Mouse (Mus musculus): ENCODE data around the gene Metrn. TPM values are rescaled to one million over a fixed set of nuclear protein-coding genes. Genes with fewer than 3 reads are reported as not detected.
A peak's percentile ranks its signal among the peaks of the same experiment; 100 is the strongest.

Gene Metrn
- 29.6 and 35.1 TPM in 2 replicates for polyA plus RNA-seq (2011; ENCODE audit: insufficient read depth, insufficient read length, low read depth, missing spikeins)

- TF ChIP-seq POLR2A (IDR thresholded peaks at IDR 0.05; ENCODE audit: insufficient read depth, low read length) (peak; percentile 54), EP300 (IDR thresholded peaks at IDR 0.05; ENCODE audit: insufficient read depth, low read depth, low read length) (no peak)
- Histone ChIP-seq H3K9ac (ENCODE audit: low read depth, poor library complexity, severe bottlenecking) (peak within 1 kb of the TSS; percentile 81), H3K9me3 (replicated peaks; ENCODE audit: control insufficient read depth, insufficient read depth, low read length, poor library complexity, severe bottlenecking) (no peaks in the 10 kb centered on the region), H3K27ac (ENCODE audit: insufficient read depth, low read length) (peak within 1 kb of the TSS; percentile 23; the same call in 1 of the 2 replicates), H3K4me1 (ENCODE audit: control insufficient read depth, insufficient read depth, low read length) (peaks cover 4% of the 10 kb centered on the region), H3K36me3 (ENCODE audit: control insufficient read depth, insufficient read depth, low read length, poor library complexity, severe bottlenecking) (no peaks in the 10 kb centered on the region), H3K27me3 (ENCODE audit: control insufficient read depth, insufficient read depth, low read length, poor library complexity, severe bottlenecking) (no peaks in the 10 kb centered on the region), H3K4me3 (ENCODE audit: low read depth, low read length) (peak within 1 kb of the TSS; percentile 76)
Measured at GRCm38 (mm10) chr17:25796951-25797369, at the start of gene Metrn. TSS of gene Metrn (minus strand) at chr17:25797136.

GRCm38 (mm10) chr17:25844396-25844901 lies 47.5 kb upstream of the Metrn start, which contains the start of gene Rhot2:
TSS of gene Rhot2 (minus strand) at chr17:25844851.
- H3K27ac ChIP-seq (ENCODE audit: insufficient read depth, low read length) = no peak within 1 kb of the TSS
- H3K4me3 ChIP-seq (ENCODE audit: low read depth, low read length) = peak within 1 kb of the TSS; percentile 84
- no peaks in the 10 kb centered on the region for H3K27me3 ChIP-seq (ENCODE audit: control insufficient read depth, insufficient read depth, low read length, poor library complexity, severe bottlenecking)
- TF ChIP-seq POLR2A (IDR thresholded peaks at IDR 0.05; ENCODE audit: insufficient read depth, low read length) (no peak), CTCF (IDR thresholded peaks at IDR 0.05; ENCODE audit: low read depth, low read length) (no peak), EP300 (IDR thresholded peaks at IDR 0.05; ENCODE audit: insufficient read depth, low read depth, low read length) (no peak)
- no peaks in the 10 kb centered on the region for H3K4me1 ChIP-seq (ENCODE audit: control insufficient read depth, insufficient read depth, low read length)
- H3K36me3 ChIP-seq (ENCODE audit: control insufficient read depth, insufficient read depth, low read length, poor library complexity, severe bottlenecking) = peaks cover 17% of the 10 kb centered on the region
- H3K9ac ChIP-seq (ENCODE audit: low read depth, poor library complexity, severe bottlenecking) = peak within 1 kb of the TSS; percentile 88
- H3K9me3 ChIP-seq (replicated peaks; ENCODE audit: control insufficient read depth, insufficient read depth, low read length, poor library complexity, severe bottlenecking) = no peaks in the 10 kb centered on the region

- Histone ChIP-seq H3K4me1 (ENCODE audit: control insufficient read depth, insufficient read depth, low read length) (no peaks in the 10 kb centered on the region), H3K27me3 (ENCODE audit: control insufficient read depth, insufficient read depth, low read length, poor library complexity, severe bottlenecking) (no peaks in the 10 kb centered on the region), H3K4me3 (ENCODE audit: low read depth, low read length) (peak overlapping the region; percentile 84), H3K36me3 (ENCODE audit: control insufficient read depth, insufficient read depth, low read length, poor library complexity, severe bottlenecking) (peaks cover 20% of the 10 kb centered on the region), H3K27ac (ENCODE audit: insufficient read depth, low read length) (no peak overlapping the region), H3K9ac (ENCODE audit: low read depth, poor library complexity, severe bottlenecking) (peak overlapping the region; percentile 88), H3K9me3 (replicated peaks; ENCODE audit: control insufficient read depth, insufficient read depth, low read length, poor library complexity, severe bottlenecking) (no peaks in the 10 kb centered on the region)
- TF ChIP-seq POLR2A (IDR thresholded peaks at IDR 0.05; ENCODE audit: insufficient read depth, low read length) = no peak
- TF ChIP-seq CTCF (IDR thresholded peaks at IDR 0.05; ENCODE audit: low read depth, low read length) = no peak
- TF ChIP-seq EP300 (IDR thresholded peaks at IDR 0.05; ENCODE audit: insufficient read depth, low read depth, low read length) = no peak
Measured at GRCm38 (mm10) chr17:25843636-25844395, 46.9 kb upstream of the Metrn start.

- Histone ChIP-seq H3K9ac (ENCODE audit: low read depth, poor library complexity, severe bottlenecking) (peak overlapping the region; percentile 88), H3K4me1 (ENCODE audit: control insufficient read depth, insufficient read depth, low read length) (no peaks in the 10 kb centered on the region), H3K4me3 (ENCODE audit: low read depth, low read length) (0 out of 2 replicates have a peak overlapping the region, but pooled peaks have one; percentile 84), H3K9me3 (replicated peaks; ENCODE audit: control insufficient read depth, insufficient read depth, low read length, poor library complexity, severe bottlenecking) (no peaks in the 10 kb centered on the region), H3K36me3 (ENCODE audit: control insufficient read depth, insufficient read depth, low read length, poor library complexity, severe bottlenecking) (peaks cover 20% of the 10 kb centered on the region), H3K27me3 (ENCODE audit: control insufficient read depth, insufficient read depth, low read length, poor library complexity, severe bottlenecking) (no peaks in the 10 kb centered on the region), H3K27ac (ENCODE audit: insufficient read depth, low read length) (no peak overlapping the region)
- TF ChIP-seq CTCF (IDR thresholded peaks at IDR 0.05; ENCODE audit: low read depth, low read length) = no peak
- TF ChIP-seq EP300 (IDR thresholded peaks at IDR 0.05; ENCODE audit: insufficient read depth, low read depth, low read length) = no peak
- no peak for TF ChIP-seq POLR2A (IDR thresholded peaks at IDR 0.05; ENCODE audit: insufficient read depth, low read length)
Measured at GRCm38 (mm10) chr17:25843122-25843521, 46.2 kb upstream of the Metrn start.

- H3K9ac ChIP-seq (ENCODE audit: low read depth, poor library complexity, severe bottlenecking) = no peak overlapping the region
- no peaks in the 10 kb centered on the region for H3K4me1 ChIP-seq (ENCODE audit: control insufficient read depth, insufficient read depth, low read length)
- H3K27ac ChIP-seq (ENCODE audit: insufficient read depth, low read length) = no peak overlapping the region
- H3K36me3 ChIP-seq (ENCODE audit: control insufficient read depth, insufficient read depth, low read length, poor library complexity, severe bottlenecking) = peaks cover 20% of the 10 kb centered on the region
- no peak overlapping the region for H3K4me3 ChIP-seq (ENCODE audit: low read depth, low read length)
- no peak for TF ChIP-seq POLR2A (IDR thresholded peaks at IDR 0.05; ENCODE audit: insufficient read depth, low read length)
- TF ChIP-seq EP300 (IDR thresholded peaks at IDR 0.05; ENCODE audit: insufficient read depth, low read depth, low read length) = no peak
- no peak for TF ChIP-seq CTCF (IDR thresholded peaks at IDR 0.05; ENCODE audit: low read depth, low read length)
- H3K27me3 ChIP-seq (ENCODE audit: control insufficient read depth, insufficient read depth, low read length, poor library complexity, severe bottlenecking) = no peaks in the 10 kb centered on the region
- no peaks in the 10 kb centered on the region for H3K9me3 ChIP-seq (replicated peaks; ENCODE audit: control insufficient read depth, insufficient read depth, low read length, poor library complexity, severe bottlenecking)
Measured at GRCm38 (mm10) chr17:25842509-25842908, 45.6 kb upstream of the Metrn start.

Measured in ES-Bruce4 (cell line).